Mouse (Mus musculus) heart, embryonic 15.5 days (tissue): ENCODE results near the gene Gba2. TPM values are rescaled to one million over a fixed set of nuclear protein-coding genes. Genes with fewer than 3 reads are reported as not detected.

Source experiments
- ATAC-seq: fragments of 200-750 bp; cut with Nextera tagmentation; replicated peaks from 2 replicates; pipeline ENCODE4 v1.8.0; 2017; ENCODE audit warnings: low read depth, moderate TSS enrichment; ENCODE audit not compliant: insufficient number of reproducible peaks, insufficient read depth, low FRiP score
- H3K27ac ChIP-seq: fragments of 300-500 bp; sonication (generic); 2 replicates; pipeline ENCODE4 v1.5.1; 2015; ENCODE audit warnings: mild to moderate bottlenecking, inconsistent platforms
- H3K27me3 ChIP-seq: fragments of 300-500 bp; sonication (generic); 2 replicates; pipeline ENCODE4 v1.6.1; 2015; ENCODE audit warnings: inconsistent platforms
- H3K36me3 ChIP-seq: fragments of 300-500 bp; sonication (generic); 2 replicates; pipeline ENCODE4 v1.6.1; 2015; ENCODE audit warnings: mild to moderate bottlenecking, inconsistent platforms
- H3K4me1 ChIP-seq: fragments of 300-500 bp; sonication (generic); replicated peaks from 2 replicates; pipeline ENCODE4 v1.6.1; 2015; ENCODE audit warnings: inconsistent platforms
- H3K4me2 ChIP-seq: fragments of 300-500 bp; sonication (generic); 2 replicates; pipeline ENCODE4 v1.6.1; 2015; ENCODE audit warnings: inconsistent platforms, mild to moderate bottlenecking, moderate library complexity
- H3K4me3 ChIP-seq: fragments of 300-500 bp; sonication (generic); 2 replicates; pipeline ENCODE4 v1.5.1; 2015; ENCODE audit warnings: mild to moderate bottlenecking, inconsistent platforms
- H3K9ac ChIP-seq: fragments of 300-500 bp; sonication (generic); 2 replicates; pipeline ENCODE4 v1.6.1; 2015; ENCODE audit warnings: mild to moderate bottlenecking, inconsistent platforms
- H3K9me3 ChIP-seq: fragments of 300-500 bp; sonication (generic); replicated peaks from 2 replicates; pipeline ENCODE4 v1.6.1; 2016; ENCODE audit warnings: inconsistent platforms
- WGBS: fragments of 180-500 bp; shearing (Covaris S2); methylation state at CpG from one replicate; pipeline ENCODE4 v1.1.7; 2015; ENCODE audit warnings: mixed read lengths; 5-methylcytosine and 5-hydroxymethylcytosine counted together
- polyA plus RNA-seq: library from polyadenylated mRNA; unstranded; fragments of >200 nt; fragmentation: Nextera tagmentation; extraction: Ambion mirVana; gene quantifications from 2 replicates; pipeline ENCODE4 v1.2.1, GENCODE M21; 2015

Gba2 gene
- 17.5 and 22.2 TPM in 2 replicates for polyA plus RNA-seq

DNA sequence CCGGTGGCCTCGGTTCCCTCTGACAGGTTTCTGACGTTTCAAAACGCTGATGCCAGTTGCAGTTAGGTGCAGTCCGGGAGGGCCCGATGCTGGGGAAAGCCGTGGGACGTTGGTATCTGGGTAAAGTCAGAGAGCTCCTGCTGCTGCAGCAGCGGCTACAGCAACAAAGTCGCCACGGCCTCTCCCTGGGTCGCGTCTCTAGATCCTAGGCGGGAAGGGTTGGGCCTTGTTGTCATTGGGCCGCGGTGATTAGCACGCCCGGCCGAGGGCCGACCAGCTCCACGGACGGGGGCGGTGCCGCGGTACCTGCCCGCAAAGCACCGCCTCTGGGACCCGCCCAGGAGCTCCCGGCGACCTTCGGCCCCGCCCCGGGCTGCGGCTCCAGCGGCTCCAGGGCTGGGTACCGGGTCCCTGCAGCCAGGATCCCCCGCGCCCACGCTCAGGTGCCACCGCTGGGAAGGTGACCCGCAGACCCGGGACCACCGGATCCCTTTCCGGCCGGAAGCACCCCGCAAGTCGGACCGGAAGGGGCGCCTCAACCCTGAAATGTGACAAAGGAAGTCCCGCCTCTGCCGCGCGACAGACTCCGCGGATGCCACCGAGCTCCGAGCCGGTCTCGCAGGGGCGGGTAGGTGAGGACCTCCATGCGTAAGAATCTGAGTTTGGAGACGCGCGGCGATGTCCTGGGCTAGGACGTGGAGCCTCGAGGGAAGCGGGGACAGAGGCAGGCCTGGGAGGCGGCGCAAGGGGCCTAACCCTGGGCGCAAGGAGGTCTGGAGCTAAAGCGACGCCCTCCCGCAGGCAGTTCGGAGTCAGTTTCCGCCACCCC lies at the start of gene Gba2, which contains the start of gene Rgp1:
TSS of gene Gba2 (minus strand) at position 498 of the 829 bp plus-strand sequence.
TSS of gene Rgp1 (plus strand) at position 340 of the 829 bp plus-strand sequence.
- Histone ChIP-seq H3K4me2 (peak within 1 kb of the TSS; percentile 93), H3K36me3 (peaks cover 37% of the 10 kb centered on the region), H3K9me3 (no peaks in the 10 kb centered on the region)

DNA sequence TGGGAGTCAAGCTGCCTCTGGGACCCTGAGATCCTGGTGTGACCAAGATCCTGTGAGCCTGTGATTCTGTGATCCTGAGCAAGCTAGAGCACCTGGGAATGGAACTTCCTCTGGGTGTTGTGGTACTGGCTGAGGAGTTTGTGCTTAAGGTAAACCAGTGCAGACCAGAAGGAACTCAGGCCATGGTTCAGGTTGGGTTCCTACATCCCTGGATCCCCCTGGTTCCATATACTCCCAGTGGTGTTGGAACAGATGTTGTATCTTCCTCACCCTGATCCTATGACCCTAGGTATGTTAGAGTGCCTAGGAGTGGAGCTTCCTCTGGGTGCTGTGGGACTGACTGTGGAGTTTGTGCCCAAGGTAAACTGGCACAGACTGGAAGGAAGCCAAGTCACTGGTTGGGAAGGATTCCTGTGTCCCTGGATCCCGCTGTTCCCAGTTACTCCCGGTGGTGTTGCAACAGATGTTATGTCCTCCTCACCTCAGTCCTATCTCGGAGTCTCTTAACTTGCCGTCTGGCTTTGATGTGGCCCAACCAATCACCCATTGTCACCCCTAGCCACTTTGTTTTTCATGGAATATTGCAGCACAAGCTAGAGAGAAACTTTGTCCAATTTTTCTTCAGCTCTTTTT lies 41.6 kb upstream of the Gba2 start:
- Histone ChIP-seq H3K27me3 (no peaks in the 10 kb centered on the region), H3K4me3 (no peak overlapping the region), H3K9me3 (0 out of 2 replicates have a peak, but pooled peaks cover 2% of the 10 kb centered on the region), H3K27ac (no peak overlapping the region), H3K4me2 (no peak overlapping the region), H3K4me1 (no peaks in the 10 kb centered on the region), H3K36me3 (no peaks in the 10 kb centered on the region), H3K9ac (no peak overlapping the region)
- ATAC-seq: no peak
- 59% methylated on average over 4 of the region's 4 CpGs for WGBS

More for the DNA sequence above, at the start of gene Gba2, which contains the start of gene Rgp1:
- under 1% methylated on average over 71 of the region's 76 CpGs for WGBS
- Histone ChIP-seq H3K27me3 (no peaks in the 10 kb centered on the region), H3K27ac (peak within 1 kb of the TSS; percentile 92), H3K4me1 (peaks cover 37% of the 10 kb centered on the region), H3K4me3 (peak within 1 kb of the TSS; percentile 80), H3K9ac (peak within 1 kb of the TSS; percentile 88)
- peak; percentile 94 for ATAC-seq

DNA sequence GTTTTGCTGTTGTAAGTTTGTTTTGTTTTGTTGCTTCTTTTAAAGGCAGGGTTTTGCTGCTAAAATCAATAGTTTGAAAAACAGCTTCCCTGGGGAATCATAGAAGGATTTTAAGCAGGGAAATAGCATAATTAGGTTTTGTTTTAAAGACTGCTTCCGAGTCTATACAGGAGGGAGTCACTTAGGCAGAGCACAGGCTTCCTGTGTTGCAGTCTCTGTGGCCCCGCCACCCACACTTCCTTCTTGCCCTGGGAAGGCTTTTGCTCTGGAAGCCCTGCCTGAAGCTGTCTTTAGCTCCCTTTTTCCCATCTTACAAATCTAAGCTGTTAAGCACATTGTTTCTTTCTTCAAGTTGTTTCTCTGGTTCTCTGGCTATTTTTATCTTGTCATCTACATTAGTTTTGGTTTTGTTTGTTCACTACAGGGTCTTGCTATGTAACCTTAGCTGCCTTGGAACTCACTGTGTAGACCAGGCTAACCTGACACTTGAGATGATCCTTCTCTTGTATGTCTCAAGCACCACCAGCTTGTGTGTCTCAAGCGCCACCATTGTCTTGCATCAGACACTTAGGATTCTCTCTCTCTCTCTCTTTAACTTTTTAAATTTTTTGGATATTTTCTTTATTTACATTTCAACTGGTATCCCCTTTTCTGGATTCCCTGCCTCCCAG lies 34.5 kb upstream of the Gba2 start:
- H3K4me2 ChIP-seq: no peak overlapping the region
- ATAC-seq: no peak
- H3K36me3 ChIP-seq: no peaks in the 10 kb centered on the region
- WGBS: 56% methylated on average over 3 of the region's 3 CpGs
- no peaks in the 10 kb centered on the region for H3K9me3 ChIP-seq
- H3K4me1 ChIP-seq: no peaks in the 10 kb centered on the region
- H3K27ac ChIP-seq: no peak overlapping the region
- H3K9ac ChIP-seq: no peak overlapping the region
- no peaks in the 10 kb centered on the region for H3K27me3 ChIP-seq
- H3K4me3 ChIP-seq: no peak overlapping the region

DNA sequence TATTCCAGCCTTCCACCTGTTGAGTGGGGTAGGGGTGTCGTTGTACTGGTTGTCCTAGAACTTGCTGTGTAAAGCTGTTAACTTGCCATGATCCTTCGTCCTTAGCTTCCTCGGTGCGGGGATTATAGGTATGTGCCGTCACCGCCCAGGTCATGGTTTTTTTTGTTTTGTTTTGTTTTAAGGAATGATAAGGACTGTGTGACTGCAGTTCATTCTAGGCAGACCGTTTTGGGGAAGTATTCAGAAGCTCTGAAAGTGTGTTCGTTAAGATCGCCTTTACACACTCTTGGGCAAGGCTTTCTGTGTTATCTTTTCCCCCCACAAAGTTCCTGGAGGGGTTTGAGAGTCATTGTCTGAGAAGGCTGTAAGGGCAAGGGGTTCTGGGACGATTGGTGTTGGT lies 33.9 kb upstream of the Gba2 start:
- WGBS: 56% methylated on average over 10 of the region's 10 CpGs

DNA sequence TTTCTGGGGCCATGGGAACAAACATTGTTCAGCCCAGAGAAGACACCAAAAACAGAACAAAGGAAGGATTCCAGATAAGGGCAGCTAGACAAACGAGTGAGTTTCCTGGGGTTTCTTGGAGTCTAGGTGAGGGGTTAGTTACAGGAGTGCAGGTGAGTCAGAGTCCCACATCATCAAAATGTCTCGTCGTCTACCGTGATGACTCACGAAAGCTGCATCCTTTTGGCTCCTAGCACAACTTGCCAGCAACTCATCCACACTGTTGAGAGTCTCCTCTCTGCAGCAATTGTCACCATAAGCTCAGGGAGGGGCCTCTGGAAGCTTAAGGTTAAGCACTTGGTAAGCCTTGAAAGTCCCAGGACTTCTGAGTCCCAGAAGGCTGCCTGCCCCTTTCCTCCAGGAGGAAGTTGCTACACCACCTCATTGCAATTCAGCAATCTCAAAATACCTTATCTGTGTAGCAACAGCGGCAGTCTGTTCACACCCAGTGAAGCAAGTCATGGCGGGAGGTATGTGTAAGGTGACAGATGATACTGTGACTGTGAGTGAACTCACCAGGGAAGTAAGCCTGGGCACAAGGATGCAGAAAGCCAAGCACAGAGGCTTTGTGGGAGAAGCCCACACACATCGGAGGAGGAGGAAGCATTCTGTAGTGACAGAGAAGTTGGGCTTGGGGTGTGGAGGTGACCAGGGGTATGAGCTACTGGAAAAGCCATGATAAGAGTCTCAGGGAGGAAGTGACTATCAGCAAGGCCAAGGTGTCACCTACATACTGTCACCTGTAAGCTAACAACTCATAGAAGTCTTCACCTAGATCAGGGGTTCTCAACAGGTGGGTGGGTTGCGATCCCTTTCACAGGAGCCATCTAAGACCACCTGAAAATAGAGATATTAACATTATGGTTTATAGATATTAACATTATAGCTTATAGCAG lies 26.3 kb upstream of the Gba2 start:
- WGBS: 44% methylated on average over 9 of the region's 9 CpGs
- Histone ChIP-seq H3K4me3 (no peak overlapping the region), H3K27me3 (0 out of 2 replicates have a peak, but pooled peaks cover 3% of the 10 kb centered on the region), H3K9me3 (no peaks in the 10 kb centered on the region), H3K36me3 (no peaks in the 10 kb centered on the region), H3K4me1 (peaks cover 7% of the 10 kb centered on the region), H3K9ac (no peak overlapping the region), H3K27ac (no peak overlapping the region), H3K4me2 (no peak overlapping the region)
- ATAC-seq: no peak

More for the DNA sequence above, 33.9 kb upstream of the Gba2 start:
- Histone ChIP-seq H3K4me1 (no peaks in the 10 kb centered on the region), H3K27me3 (no peaks in the 10 kb centered on the region), H3K9ac (no peak overlapping the region), H3K4me3 (no peak overlapping the region), H3K9me3 (no peaks in the 10 kb centered on the region), H3K36me3 (no peaks in the 10 kb centered on the region), H3K4me2 (no peak overlapping the region), H3K27ac (no peak overlapping the region)
- no peak for ATAC-seq

DNA sequence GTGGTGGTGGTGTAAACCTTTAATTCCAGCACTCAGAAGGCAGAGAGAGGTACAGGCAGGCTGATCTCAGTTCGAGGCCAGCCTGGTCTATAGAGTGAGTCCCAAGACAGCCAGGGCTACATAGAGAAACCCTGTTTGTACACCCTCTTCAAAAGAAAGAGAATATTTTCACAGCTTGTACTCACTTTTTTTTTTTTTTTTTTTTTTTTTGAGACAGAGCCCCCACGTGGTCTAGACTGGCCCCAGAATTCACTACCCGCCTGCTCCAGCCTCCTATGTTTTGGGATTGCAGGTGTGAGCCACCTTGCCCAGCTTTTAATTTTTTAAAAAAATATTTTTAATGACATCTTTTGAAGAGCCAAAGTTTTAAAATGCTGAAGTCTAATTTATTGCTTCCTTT lies 25.4 kb upstream of the Gba2 start:
- no peak overlapping the region for H3K4me3 ChIP-seq
- H3K36me3 ChIP-seq: no peaks in the 10 kb centered on the region
- no peak overlapping the region for H3K27ac ChIP-seq
- H3K9ac ChIP-seq: no peak overlapping the region
- 79% methylated on average over 3 of the region's 3 CpGs for WGBS
- H3K4me2 ChIP-seq: no peak overlapping the region
- no peak for ATAC-seq
- peaks cover 7% of the 10 kb centered on the region for H3K4me1 ChIP-seq
- no peaks in the 10 kb centered on the region for H3K9me3 ChIP-seq
- H3K27me3 ChIP-seq: 0 out of 2 replicates have a peak, but pooled peaks cover 3% of the 10 kb centered on the region

DNA sequence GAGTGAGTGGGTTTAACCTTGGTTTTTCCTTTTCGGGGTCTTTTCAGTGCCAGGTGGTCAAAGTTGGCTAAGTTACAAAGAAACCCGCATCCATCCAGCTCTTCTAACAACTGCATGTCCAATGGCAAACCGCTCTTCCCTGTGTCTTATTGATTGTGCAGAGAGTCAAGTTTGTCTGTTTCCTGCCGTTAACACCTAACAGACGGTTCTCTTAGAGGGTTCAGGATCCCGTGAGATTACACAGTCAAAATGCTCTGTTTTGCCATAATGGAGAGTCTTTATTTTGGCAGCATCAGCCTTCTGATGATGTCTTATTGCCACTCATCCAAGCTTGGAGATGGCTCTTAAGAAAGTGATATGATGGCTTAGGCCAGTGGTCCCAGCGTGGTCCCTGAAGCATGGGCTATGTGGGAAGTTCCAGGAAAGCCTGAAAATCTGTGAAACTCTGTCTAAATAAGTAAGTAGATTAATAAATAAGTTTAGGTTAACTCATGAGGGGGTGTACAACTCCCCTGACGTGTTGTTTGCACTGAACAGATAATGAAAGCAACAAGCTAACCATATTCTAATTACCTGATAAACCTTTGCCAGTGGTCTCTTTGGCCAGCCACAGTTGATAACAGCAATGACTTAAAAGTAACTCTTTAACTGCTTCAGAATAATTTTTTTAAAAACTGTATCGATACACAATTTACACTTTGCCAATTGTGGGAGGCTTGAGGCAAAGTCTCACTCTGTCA lies 21.7 kb upstream of the Gba2 start:
- peaks cover 7% of the 10 kb centered on the region for H3K4me1 ChIP-seq
- no peak for ATAC-seq
- H3K27ac ChIP-seq: no peak overlapping the region
- 67% methylated on average over 9 of the region's 9 CpGs for WGBS
- 0 out of 2 replicates have a peak, but pooled peaks cover 3% of the 10 kb centered on the region for H3K27me3 ChIP-seq
- H3K4me3 ChIP-seq: no peak overlapping the region
- H3K9ac ChIP-seq: no peak overlapping the region
- H3K4me2 ChIP-seq: no peak overlapping the region
- no peaks in the 10 kb centered on the region for H3K9me3 ChIP-seq
- H3K36me3 ChIP-seq: no peaks in the 10 kb centered on the region

DNA sequence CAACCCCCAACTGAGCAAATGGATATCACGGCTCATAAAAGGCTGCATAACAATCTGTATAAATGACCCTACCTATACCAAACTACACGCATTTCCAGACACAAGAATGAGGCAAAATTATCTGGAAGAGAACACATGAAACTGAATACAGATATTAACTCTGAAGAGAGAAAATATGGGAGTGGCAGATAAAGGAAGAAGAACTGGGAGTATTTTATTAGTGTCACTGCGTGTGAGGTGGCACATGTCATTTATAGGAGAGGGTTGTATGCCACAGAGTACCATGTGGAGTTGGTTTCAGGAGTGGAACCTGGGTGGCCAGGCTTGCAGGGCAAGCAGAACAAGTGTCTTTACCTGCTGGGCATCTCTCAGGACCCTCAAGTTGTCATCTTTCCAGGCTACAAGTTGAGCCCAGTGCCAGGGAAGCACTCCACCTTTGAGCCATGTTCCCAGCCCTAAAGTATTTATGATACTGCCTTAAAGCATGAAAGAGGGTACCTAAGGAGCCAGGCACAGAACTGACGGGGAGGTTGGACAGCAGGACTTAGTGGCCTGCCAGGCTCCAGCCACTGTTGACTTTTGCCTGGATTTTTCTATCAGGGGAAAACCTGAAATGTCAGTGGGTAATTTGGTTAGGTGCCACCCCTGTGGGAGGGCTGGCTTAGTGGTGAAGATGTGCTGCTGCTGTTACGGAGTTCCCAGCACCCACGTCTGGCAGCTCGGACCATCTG lies 20.1 kb upstream of the Gba2 start:
- no peak overlapping the region for H3K9ac ChIP-seq
- H3K27ac ChIP-seq: no peak overlapping the region
- no peak overlapping the region for H3K4me2 ChIP-seq
- 78% methylated on average over 7 of the region's 7 CpGs for WGBS
- H3K36me3 ChIP-seq: no peaks in the 10 kb centered on the region
- no peaks in the 10 kb centered on the region for H3K4me1 ChIP-seq
- H3K9me3 ChIP-seq: no peaks in the 10 kb centered on the region
- H3K27me3 ChIP-seq: 0 out of 2 replicates have a peak, but pooled peaks cover 3% of the 10 kb centered on the region
- no peak overlapping the region for H3K4me3 ChIP-seq
- ATAC-seq: no peak

DNA sequence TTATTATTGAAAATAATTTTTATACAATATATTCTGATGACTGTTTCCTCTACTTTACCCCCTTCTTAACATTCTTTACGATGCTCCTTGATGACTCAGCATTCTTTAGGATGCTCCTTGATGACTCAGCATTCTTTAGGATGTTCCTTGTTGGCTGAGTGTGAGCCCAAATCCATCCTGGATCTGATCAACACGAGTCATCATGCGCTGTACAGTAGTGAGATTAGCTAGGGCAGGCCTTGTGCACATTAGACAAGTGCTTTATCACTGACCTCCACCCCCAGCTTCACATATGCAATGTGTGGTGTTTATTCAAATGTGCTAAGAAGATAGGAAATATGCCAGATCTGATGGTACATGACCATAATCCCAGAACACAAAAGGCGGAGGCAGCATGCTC lies 19.5 kb upstream of the Gba2 start:
- no peak overlapping the region for H3K9ac ChIP-seq
- H3K9me3 ChIP-seq: no peaks in the 10 kb centered on the region
- no peak for ATAC-seq
- H3K4me3 ChIP-seq: no peak overlapping the region
- no peak overlapping the region for H3K27ac ChIP-seq
- WGBS: 76% methylated on average over 4 of the region's 4 CpGs
- 0 out of 2 replicates have a peak, but pooled peaks cover 3% of the 10 kb centered on the region for H3K27me3 ChIP-seq
- no peak overlapping the region for H3K4me2 ChIP-seq
- no peaks in the 10 kb centered on the region for H3K36me3 ChIP-seq
- no peaks in the 10 kb centered on the region for H3K4me1 ChIP-seq
